In genomic region chr9:30907677-30908295, GRCm38 (mm10) we compare ENCODE assay signal across 30 mouse cellular contexts. TPM values are rescaled to one million over a fixed set of nuclear protein-coding genes. Genes with fewer than 3 reads are reported as not detected.
DNase-seq lines count a peak whose midpoint lies in the region; ATAC-seq and TF ChIP-seq lines count a peak whose summit lies in the region.
"Had no signal": no experiment of that assay in that cellular context is flagged by ENCODE, and none has a peak within 500 bp of the region (broad histone marks: within the 10 kb centered on the region; RNA-seq: fewer than 3 reads in every experiment).

No protein-coding gene starts in this region.

- no peaks in the 10 kb centered on the region for H3K79me2 ChIP-seq in liver, adult 2 months (ENCODE audit: control insufficient read depth, insufficient read depth, low read length)

- DNase-seq in embryonic facial prominence, embryonic 14.5 days (ENCODE audit: low spot score): peak; percentile 66
- DNase-seq in embryonic facial prominence, embryonic 10.5 days (ENCODE audit: low spot score): no peak
- DNase-seq in liver, adult 2 months (ENCODE audit: extremely low read depth, low read depth, low spot score): peak; percentile 29
- DNase-seq in liver, postnatal 0 days: no peak
- peak; percentile 54 for DNase-seq in 3T3-L1 (ENCODE audit: low read depth, low spot score)
- peak; percentile 13 for DNase-seq in ZHBTc4 (ENCODE audit: low read depth, low spot score)
- no peak for DNase-seq in ovary, postnatal 10 days (ENCODE audit: low spot score)
- no peak for DNase-seq in c-Kit-positive CD71-positive TER-119-positive erythroid progenitor cells, embryonic 14.5 days (ENCODE audit: low spot score)
- DNase-seq: cerebellum, adult 2 months; cerebellum, postnatal 36 days; embryo, embryonic 11 days; gastrocnemius, postnatal 10 days; heart, postnatal 36 days; kidney, adult 18-20 months; kidney, postnatal 10 days; layer of hippocampus, postnatal 36 days; thymus, adult 18-20 months; thymus, postnatal 36 days had no signal

- TF ChIP-seq CTCF in liver, adult 2 months (IDR thresholded peaks at IDR 0.05; ENCODE audit: low read depth, low read length): no peak
- TF ChIP-seq CTCF in liver, postnatal 0 days (IDR thresholded peaks at IDR 0.05; ENCODE audit: low read depth): no peak

- H3K4me2 ChIP-seq in embryonic facial prominence, embryonic 14.5 days (ENCODE audit: low read depth, low read length): no peak overlapping the region
- no peak overlapping the region for H3K4me2 ChIP-seq in liver, postnatal 0 days (ENCODE audit: low read depth, low read length)
- H3K4me2 ChIP-seq: embryonic facial prominence, embryonic 15.5 days; hindbrain, embryonic 13.5 days; limb, embryonic 13.5 days; liver, embryonic 15.5 days; midbrain, embryonic 12.5 days had no signal

- no peak overlapping the region for H3K4me3 ChIP-seq in embryonic facial prominence, embryonic 14.5 days (ENCODE audit: low read depth, low read length)
- H3K4me3 ChIP-seq in embryonic facial prominence, embryonic 10.5 days: no peak overlapping the region
- H3K4me3 ChIP-seq in liver, adult 2 months (ENCODE audit: insufficient read depth, low read depth, low read length): no peak overlapping the region
- no peak overlapping the region for H3K4me3 ChIP-seq in liver, postnatal 0 days (ENCODE audit: low read depth, low read length)
- H3K4me3 ChIP-seq: embryonic facial prominence, embryonic 15.5 days; forebrain, embryonic 10.5 days; hindbrain, embryonic 13.5 days; limb, embryonic 13.5 days; liver, embryonic 15.5 days; midbrain, embryonic 12.5 days had no signal

- TF ChIP-seq POLR2A in liver, adult 2 months (IDR thresholded peaks at IDR 0.05; ENCODE audit: extremely low read depth, insufficient read depth, low read length): no peak

- no peak for TF ChIP-seq EP300 in liver, postnatal 0 days (IDR thresholded peaks at IDR 0.05; ENCODE audit: low read depth)

- H3K27ac ChIP-seq in embryonic facial prominence, embryonic 14.5 days (replicated peaks; ENCODE audit: low read depth, low read length): no peak overlapping the region
- H3K27ac ChIP-seq in embryonic facial prominence, embryonic 10.5 days (replicated peaks): no peak overlapping the region
- H3K27ac ChIP-seq in liver, adult 2 months (replicated peaks; ENCODE audit: insufficient read depth, low read depth, low read length): no peak overlapping the region
- no peak overlapping the region for H3K27ac ChIP-seq in liver, postnatal 0 days (ENCODE audit: low read depth)
- H3K27ac ChIP-seq: embryonic facial prominence, embryonic 15.5 days; forebrain, embryonic 10.5 days; hindbrain, embryonic 13.5 days; limb, embryonic 13.5 days; liver, embryonic 15.5 days; midbrain, embryonic 12.5 days had no signal

- no peaks in the 10 kb centered on the region for H3K9me3 ChIP-seq in embryonic facial prominence, embryonic 14.5 days (ENCODE audit: control insufficient read depth, low read length)
- no peaks in the 10 kb centered on the region for H3K9me3 ChIP-seq in embryonic facial prominence, embryonic 10.5 days
- no peaks in the 10 kb centered on the region for H3K9me3 ChIP-seq in liver, postnatal 0 days (ENCODE audit: low read length)
- H3K9me3 ChIP-seq: embryonic facial prominence, embryonic 15.5 days; forebrain, embryonic 10.5 days; G1E; hindbrain, embryonic 13.5 days; limb, embryonic 13.5 days; liver, embryonic 15.5 days; midbrain, embryonic 12.5 days had no signal

- no peak overlapping the region for H3K9ac ChIP-seq in embryonic facial prominence, embryonic 14.5 days (ENCODE audit: low read depth, low read length)
- no peak overlapping the region for H3K9ac ChIP-seq in liver, adult 2 months (ENCODE audit: low read depth, low read length)
- H3K9ac ChIP-seq in liver, postnatal 0 days (replicated peaks): no peak overlapping the region
- H3K9ac ChIP-seq: embryonic facial prominence, embryonic 15.5 days; hindbrain, embryonic 13.5 days; limb, embryonic 13.5 days; liver, embryonic 15.5 days; midbrain, embryonic 12.5 days had no signal

- H3K4me1 ChIP-seq in embryonic facial prominence, embryonic 14.5 days (ENCODE audit: control insufficient read depth, insufficient read depth, low read length): no peaks in the 10 kb centered on the region
- no peaks in the 10 kb centered on the region for H3K4me1 ChIP-seq in embryonic facial prominence, embryonic 10.5 days
- peaks cover 17% of the 10 kb centered on the region for H3K4me1 ChIP-seq in liver, adult 2 months (ENCODE audit: control insufficient read depth, insufficient read depth, low read length)
- peaks cover 15% of the 10 kb centered on the region for H3K4me1 ChIP-seq in liver, postnatal 0 days (ENCODE audit: insufficient read depth)
- H3K4me1 ChIP-seq: hindbrain, embryonic 13.5 days; liver, embryonic 15.5 days; midbrain, embryonic 12.5 days had no signal

- peaks cover 21% of the 10 kb centered on the region; the same call in 1 of the 2 replicates for H3K36me3 ChIP-seq in embryonic facial prominence, embryonic 14.5 days (ENCODE audit: control insufficient read depth, insufficient read depth, low read length)
- peaks cover 31% of the 10 kb centered on the region for H3K36me3 ChIP-seq in embryonic facial prominence, embryonic 10.5 days (replicated peaks)
- H3K36me3 ChIP-seq in liver, adult 2 months (ENCODE audit: control insufficient read depth, insufficient read depth, low read length): no peaks in the 10 kb centered on the region
- H3K36me3 ChIP-seq in liver, postnatal 0 days (replicated peaks; ENCODE audit: insufficient read depth, low read length): no peaks in the 10 kb centered on the region
- H3K36me3 ChIP-seq: G1E; hindbrain, embryonic 13.5 days; liver, embryonic 15.5 days; midbrain, embryonic 12.5 days had no signal

- 46% methylated on average over 5 of the region's 5 CpGs for WGBS in embryonic facial prominence, embryonic 14.5 days
- 64% methylated on average over 5 of the region's 5 CpGs for WGBS in embryonic facial prominence, embryonic 10.5 days
- 59% methylated on average over 5 of the region's 5 CpGs for WGBS in liver, adult 2 months
- 43% methylated on average over 5 of the region's 5 CpGs for WGBS in liver, postnatal 0 days (ENCODE audit: insufficient replicate concordance)

- no peak for ATAC-seq in embryonic facial prominence, embryonic 14.5 days (ENCODE audit: low read depth)
- ATAC-seq in liver, postnatal 0 days: no peak
- ATAC-seq: forebrain, embryonic 16.5 days had no signal

- no peaks in the 10 kb centered on the region for H3K27me3 ChIP-seq in embryonic facial prominence, embryonic 14.5 days (replicated peaks; ENCODE audit: control insufficient read depth, insufficient read depth, low read length)
- no peaks in the 10 kb centered on the region for H3K27me3 ChIP-seq in embryonic facial prominence, embryonic 10.5 days (replicated peaks; ENCODE audit: low read depth, poor library complexity, severe bottlenecking)
- H3K27me3 ChIP-seq in liver, adult 2 months (ENCODE audit: control insufficient read depth, insufficient read depth, low read length): no peaks in the 10 kb centered on the region
- H3K27me3 ChIP-seq in liver, postnatal 0 days (ENCODE audit: insufficient read depth, low read length): no peaks in the 10 kb centered on the region
- H3K27me3 ChIP-seq: CH12.LX; embryonic facial prominence, embryonic 15.5 days; hindbrain, embryonic 13.5 days; limb, embryonic 13.5 days; liver, embryonic 15.5 days; midbrain, embryonic 12.5 days had no signal

RNA-seq across cellular contexts. Expression of gene Adamts15, which starts 14.5 kb away (rescaled TPM):
- polyA plus RNA-seq in embryonic facial prominence, embryonic 14.5 days (2014; fragmentation: Nextera tagmentation; extraction: Ambion mirVana): 18.9 and 20.7 TPM in 2 replicates
- polyA plus RNA-seq in embryonic facial prominence, embryonic 10.5 days (2016; fragmentation: Nextera tagmentation; extraction: Ambion mirVana): 7.2 and 9.1 TPM in 2 replicates
- total RNA-seq in liver, adult 2 months (2014; rRNA removed): 0.37 and 0.67 TPM in 2 replicates
- polyA plus RNA-seq in liver, adult 2 months (2012; rRNA removed): 0.29 and 0.35 TPM in 2 replicates
- polyA plus RNA-seq in liver, postnatal 0 days (2015; fragmentation: Nextera tagmentation; extraction: Ambion mirVana): 0.81 and 1.1 TPM in 2 replicates
- total RNA-seq: CH12.LX; monocyte, adult 5-6 weeks; neutrophil, adult 5-6 weeks had no signal
- polyA plus RNA-seq: G1E had no signal

RNA-seq across cellular contexts. Expression of gene Adamts8, which starts 34.6 kb away (rescaled TPM):
- polyA plus RNA-seq in embryonic facial prominence, embryonic 14.5 days (2014; fragmentation: Nextera tagmentation; extraction: Ambion mirVana): 3.9 and 4.1 TPM in 2 replicates
- 0.57 and 0.93 TPM in 2 replicates for polyA plus RNA-seq in embryonic facial prominence, embryonic 10.5 days (2016; fragmentation: Nextera tagmentation; extraction: Ambion mirVana)
- total RNA-seq in liver, adult 2 months (2014; rRNA removed): 0.07 TPM in 1 of 2 replicates, not detected in the other
- not detected in 2 replicates for polyA plus RNA-seq in liver, adult 2 months (2012; rRNA removed)
- 0.05 and 0.06 TPM in 2 replicates for polyA plus RNA-seq in liver, postnatal 0 days (2015; fragmentation: Nextera tagmentation; extraction: Ambion mirVana)
- total RNA-seq: CH12.LX; G1E; megakaryocyte progenitor cell, adult 5-6 weeks; monocyte, adult 5-6 weeks; neutrophil, adult 5-6 weeks had no signal
- polyA plus RNA-seq: G1E had no signal

Comparison
In these comparisons a context has a peak if more than half of its experiments do, and no peak if none do; other contexts are left out.
1. DNase-seq: peak in embryonic facial prominence, embryonic 14.5 days (single experiment), liver, adult 2 months (single experiment), 3T3-L1 (single experiment) and ZHBTc4 (single experiment); none in embryonic facial prominence, embryonic 10.5 days (single experiment), liver, postnatal 0 days (single experiment), ovary, postnatal 10 days (single experiment) and c-Kit-positive CD71-positive TER-119-positive erythroid progenitor cells, embryonic 14.5 days (single experiment).